Mouse (Mus musculus) adrenal gland, postnatal 10 days (tissue): ENCODE results near the gene Grid2. TPM values are rescaled to one million over a fixed set of nuclear protein-coding genes. Genes with fewer than 3 reads are reported as not detected.

Experiments used
- DNase-seq: peaks from one replicate; pipeline ENCODE4 v3.0.0; 2021; ENCODE audit warnings: mixed read lengths
- total RNA-seq, 2 experiments: library from RNA; stranded (reverse); gene quantifications; 2 replicates each; pipeline ENCODE4 v1.2.3; 2021

Grid2 gene
- total RNA-seq, 2 experiments from 2014 or later: 0.48 to 0.67 TPM

- DNase-seq: no peak
These were observed 353.9 kb downstream of the Grid2 start for GRCm38 (mm10) chr6:63609570-63609969.

GRCm38 (mm10) chr6:63635970-63636369 lies 380.3 kb downstream of the Grid2 start:
- DNase-seq: no peak

- no peak for DNase-seq
These were observed 403.7 kb downstream of the Grid2 start for GRCm38 (mm10) chr6:63659423-63659822.

GRCm38 (mm10) chr6:63685689-63686088 lies 430.0 kb downstream of the Grid2 start:
- no peak for DNase-seq

- DNase-seq: no peak
These were observed 446.0 kb downstream of the Grid2 start for GRCm38 (mm10) chr6:63701684-63702083.

GRCm38 (mm10) chr6:63733740-63734139 lies 478.1 kb downstream of the Grid2 start:
- no peak for DNase-seq

GRCm38 (mm10) chr6:63762535-63762934 lies 506.9 kb downstream of the Grid2 start:
- DNase-seq: no peak

- DNase-seq: no peak
These were observed 539.0 kb downstream of the Grid2 start for GRCm38 (mm10) chr6:63794679-63795078.

DNA sequence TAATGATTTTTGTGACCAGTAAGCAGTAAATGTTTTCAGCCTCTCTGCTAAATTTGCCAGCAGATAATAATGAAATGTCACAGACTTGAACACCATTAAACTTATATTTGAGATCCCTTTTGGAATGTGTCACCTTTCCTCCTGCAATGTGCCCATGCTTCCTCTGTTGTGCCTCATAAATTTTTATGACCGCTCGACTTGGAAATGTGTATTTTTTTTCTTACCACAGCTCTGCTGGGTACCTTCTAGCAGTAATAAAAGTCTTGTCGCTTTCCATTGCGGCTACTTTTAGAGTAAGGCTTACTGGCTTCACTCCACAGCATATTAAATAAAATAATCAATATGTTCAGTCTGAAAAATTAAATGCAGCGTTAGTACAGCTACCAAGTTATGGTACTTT lies 564.6 kb downstream of the Grid2 start:
- DNase-seq: no peak

DNA sequence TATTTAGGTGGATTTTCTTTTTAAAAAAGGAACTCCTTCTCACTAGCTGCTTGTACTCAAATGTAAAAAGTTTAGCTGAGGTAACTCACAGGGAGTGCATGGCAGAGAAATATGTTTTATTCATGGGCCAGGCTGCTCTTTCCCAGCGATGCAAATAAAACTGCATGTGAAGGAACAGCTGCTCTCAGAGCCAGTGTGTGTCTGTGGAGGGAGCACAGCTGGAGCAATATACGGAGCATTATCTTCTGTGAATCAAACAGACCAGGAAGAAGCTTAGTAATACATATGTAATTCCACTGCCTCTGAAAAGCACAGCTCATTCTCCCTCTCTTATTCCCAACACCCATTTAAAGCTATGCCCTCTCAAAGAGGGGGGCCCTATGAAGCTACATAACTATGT lies 607.0 kb downstream of the Grid2 start:
- no peak for DNase-seq

DNA sequence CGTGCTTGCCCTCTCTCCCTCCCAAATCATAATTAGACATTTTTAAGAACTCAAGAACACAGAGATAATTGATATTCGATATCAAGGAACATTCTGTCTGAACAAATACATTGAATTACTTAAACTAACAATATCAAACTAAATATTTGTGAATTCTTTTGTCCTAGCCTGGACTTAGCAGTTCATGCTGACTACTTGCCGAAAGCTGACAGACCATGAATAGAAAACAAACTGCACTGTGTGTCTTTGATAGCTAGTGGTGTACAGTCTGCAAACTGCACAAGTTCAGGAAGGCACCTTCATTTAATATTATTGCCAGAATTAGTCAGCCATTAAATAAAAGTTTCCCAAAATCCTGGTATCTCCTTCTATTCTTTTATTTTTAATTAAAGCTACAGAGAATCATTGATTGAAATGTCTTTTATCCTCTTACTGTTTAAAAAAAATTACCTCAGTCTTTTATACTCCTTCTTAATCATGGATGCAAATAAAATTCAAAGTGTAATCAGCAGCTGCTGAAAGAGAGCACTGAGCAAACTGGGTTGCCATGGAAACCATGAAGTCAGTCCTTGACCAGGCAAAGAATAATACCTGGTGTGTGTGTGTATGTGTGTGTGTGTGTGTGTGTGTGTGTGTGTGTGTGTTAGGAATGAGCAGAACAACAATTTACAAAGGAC lies 621.5 kb downstream of the Grid2 start:
- DNase-seq: no peak

DNA sequence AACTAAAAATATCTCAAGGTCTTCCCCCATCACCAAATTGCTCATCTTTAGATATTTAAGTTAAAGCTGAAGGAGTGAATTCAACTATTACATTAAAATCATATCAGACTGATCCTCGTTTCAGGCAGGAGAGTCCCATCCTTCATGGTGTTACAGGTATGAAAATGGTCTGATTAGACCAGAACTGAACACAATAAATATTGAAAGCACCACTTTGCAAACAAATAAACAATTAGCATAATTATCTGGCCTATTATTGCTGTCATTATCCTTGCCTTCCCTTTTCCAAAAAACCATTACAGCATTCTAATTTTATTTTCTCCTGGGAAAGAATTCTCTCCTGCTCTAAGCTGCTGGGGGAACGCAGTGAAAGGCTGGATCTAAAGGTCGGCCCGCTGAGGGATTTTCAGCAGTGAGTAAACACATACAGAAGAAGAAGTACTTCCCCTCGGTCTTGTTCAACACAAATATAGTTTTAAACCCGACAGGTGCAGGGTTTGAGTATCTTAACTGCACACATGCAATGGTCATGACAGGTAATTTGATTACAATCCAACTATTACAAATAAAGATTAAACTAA lies 622.2 kb downstream of the Grid2 start:
- DNase-seq: no peak

- no peak for DNase-seq
These were observed 639.0 kb downstream of the Grid2 start for GRCm38 (mm10) chr6:63894714-63895113.

DNA sequence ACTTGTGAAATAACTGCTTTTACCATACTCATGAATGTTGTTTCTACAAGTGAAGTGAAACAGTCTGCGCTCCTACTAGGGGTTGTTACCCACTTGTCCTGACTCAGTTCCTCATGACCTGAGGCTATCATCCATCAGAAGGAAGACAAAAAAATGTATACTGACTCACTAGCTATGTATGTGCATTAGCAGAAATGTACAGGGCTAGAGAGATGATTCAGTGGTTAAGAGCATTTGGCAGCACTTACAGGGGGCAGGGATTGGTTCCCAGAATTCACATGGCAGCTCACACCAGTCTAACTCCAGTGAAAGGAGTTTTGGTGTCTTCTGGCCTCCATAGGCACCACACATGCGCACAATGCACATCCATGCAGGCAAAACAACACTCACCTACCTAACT lies 642.5 kb downstream of the Grid2 start:
- no peak for DNase-seq

GRCm38 (mm10) chr6:63917035-63917570 lies 661.4 kb downstream of the Grid2 start:
- no peak for DNase-seq

DNA sequence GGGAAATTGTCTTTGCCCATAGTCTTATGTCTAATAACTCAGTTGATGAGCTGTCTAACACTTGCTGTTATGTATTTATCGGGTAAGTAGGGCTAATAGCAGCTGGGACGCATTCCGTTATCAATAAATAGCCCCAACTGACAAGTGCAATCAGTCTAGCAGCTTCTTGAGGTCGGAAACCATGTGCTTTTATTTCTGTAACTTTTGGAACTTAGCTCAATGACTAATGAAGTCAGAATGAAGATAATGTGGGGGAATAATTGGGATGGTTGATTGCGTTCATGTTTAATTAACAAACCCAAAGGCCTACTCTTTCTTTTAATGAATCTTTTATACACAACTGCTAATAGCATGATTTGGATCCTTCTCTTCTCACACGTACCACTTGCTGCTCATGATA lies 666.3 kb downstream of the Grid2 start:
- DNase-seq: no peak

GRCm38 (mm10) chr6:63931201-63931600 lies 675.5 kb downstream of the Grid2 start:
- DNase-seq: no peak

DNA sequence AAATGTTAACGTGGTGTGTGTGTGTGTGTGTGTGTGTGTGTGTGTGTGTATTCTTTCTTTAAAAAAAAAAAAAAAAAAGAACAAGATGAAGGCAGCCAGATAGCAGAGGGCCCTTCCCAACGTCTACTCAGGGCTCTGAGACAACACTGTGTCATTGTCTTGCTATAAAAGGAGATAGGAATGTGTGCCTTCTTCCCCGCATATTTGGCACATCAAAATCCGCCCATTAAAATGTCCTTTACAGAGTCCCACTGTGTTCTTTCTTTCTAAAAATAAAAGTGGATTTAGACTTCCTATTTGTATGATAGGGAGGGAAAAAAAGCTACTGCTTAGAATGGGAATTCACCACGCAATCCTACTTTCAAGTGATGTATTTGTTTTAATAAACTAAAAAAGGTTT lies 691.0 kb downstream of the Grid2 start:
- no peak for DNase-seq

DNA sequence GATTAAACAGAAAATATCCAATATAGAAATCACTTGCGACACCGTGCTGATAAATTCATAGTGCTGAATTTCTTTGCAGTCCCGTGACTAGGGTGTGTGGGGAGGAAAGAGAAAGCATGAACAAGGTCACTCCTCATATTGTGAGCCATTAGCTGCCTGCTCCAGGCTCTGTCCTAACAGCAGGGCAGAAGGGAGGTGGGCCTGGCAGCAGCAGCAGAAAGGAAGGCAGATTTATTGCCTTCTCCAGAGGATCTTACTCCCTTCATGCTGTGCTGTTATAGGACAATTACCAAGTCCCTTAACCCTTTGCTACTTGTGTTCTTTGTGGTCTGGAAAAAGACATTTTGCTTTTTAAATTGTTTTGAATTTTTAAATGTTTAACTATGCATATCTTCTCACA lies 708.1 kb downstream of the Grid2 start:
- peak; percentile 10 for DNase-seq

GRCm38 (mm10) chr6:63964269-63964668 lies 708.6 kb downstream of the Grid2 start:
- DNase-seq: peak; percentile 49

DNA sequence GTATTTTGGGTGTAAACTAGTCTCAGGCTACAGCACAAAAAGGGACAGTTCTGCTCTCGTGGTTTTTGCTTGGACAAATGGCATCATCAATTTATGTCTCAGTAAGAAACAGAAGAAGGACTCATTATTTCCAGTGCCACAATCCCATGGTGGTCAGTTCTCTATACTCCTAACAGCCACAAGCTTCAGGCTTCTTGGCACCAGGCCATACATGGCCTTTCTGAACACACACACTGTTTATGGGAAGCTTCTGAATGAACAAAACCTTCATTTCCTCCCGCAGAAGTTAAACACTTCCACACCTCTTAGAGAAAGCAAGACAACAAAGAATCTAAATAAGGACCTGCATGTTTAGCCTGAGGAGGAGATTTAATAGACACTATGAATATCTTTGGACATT lies 709.1 kb downstream of the Grid2 start:
- DNase-seq: peak; percentile 2

- DNase-seq: no peak
These were observed 790.4 kb downstream of the Grid2 start for GRCm38 (mm10) chr6:64046084-64046483.

DNA sequence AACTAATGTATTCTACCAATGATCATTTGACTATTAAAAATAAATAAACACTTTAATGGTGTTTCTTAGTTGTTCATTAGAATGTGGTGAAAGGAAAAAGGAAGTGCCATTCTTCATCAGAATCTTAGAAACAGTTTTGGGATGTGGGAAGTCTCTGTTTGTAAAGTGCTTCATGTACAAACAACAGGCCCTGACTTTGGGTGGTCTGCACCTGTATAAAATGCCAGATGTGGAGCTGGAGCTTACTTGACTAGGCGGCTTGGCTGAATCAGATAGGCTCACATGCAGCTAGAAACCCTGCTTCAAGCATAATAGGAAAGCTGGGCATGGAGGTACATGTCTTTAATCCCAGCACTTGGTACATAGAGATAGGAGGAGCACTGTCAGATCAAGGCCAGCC lies 791.1 kb downstream of the Grid2 start:
- DNase-seq: no peak

DNA sequence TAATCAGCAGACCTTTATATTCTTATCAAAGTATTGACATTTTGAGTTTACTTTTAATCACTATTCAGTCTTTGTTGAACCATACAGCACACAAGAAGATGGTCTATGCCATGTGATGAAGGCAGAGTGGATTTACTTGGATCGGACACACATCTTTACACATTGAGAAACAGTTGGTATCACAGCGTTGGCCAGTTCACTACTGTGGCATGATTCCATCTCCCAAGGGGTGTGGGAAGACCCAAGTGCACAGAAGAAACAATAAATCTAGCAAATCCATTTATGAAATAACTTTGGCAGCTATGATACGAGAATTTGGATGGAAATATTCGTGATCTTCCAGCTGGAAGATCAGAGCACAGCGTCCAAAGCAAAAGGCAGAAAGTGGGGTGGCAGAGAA lies 792.3 kb downstream of the Grid2 start:
- DNase-seq: no peak
